Mouse (Mus musculus) neural tube, embryonic 11.5 days (tissue): Measurements from ENCODE around the gene Iqce. TPM values are rescaled to one million over a fixed set of nuclear protein-coding genes. Genes with fewer than 3 reads are reported as not detected.
A peak's percentile ranks its signal among the peaks of the same experiment; 100 is the strongest.

Experiments used
- ATAC-seq: fragments of 200-750 bp; cut with Nextera tagmentation; 2 replicates; pipeline ENCODE4 v1.8.0; 2017; ENCODE audit warnings: moderate number of reproducible peaks, mild to moderate bottlenecking, moderate TSS enrichment, moderate library complexity; ENCODE audit not compliant: insufficient read depth, low FRiP score, low TSS enrichment
- DNase-seq: peaks from one replicate; pipeline ENCODE4 v3.0.0-alpha.2; 2015; ENCODE audit warnings: low spot score
- H3K27ac ChIP-seq: fragments of 300-500 bp; sonication (generic); 2 replicates; pipeline ENCODE4 v1.5.1; 2014; ENCODE audit warnings: low read depth, mild to moderate bottlenecking, low read length
- H3K27me3 ChIP-seq: fragments of 300-500 bp; sonication (generic); 2 replicates; pipeline ENCODE4 v1.6.1; 2014; ENCODE audit warnings: mild to moderate bottlenecking, low read length, mixed read lengths; ENCODE audit not compliant: control insufficient read depth, insufficient read depth
- H3K36me3 ChIP-seq: fragments of 300-500 bp; sonication (generic); 2 replicates; pipeline ENCODE4 v1.6.1; 2014; ENCODE audit warnings: mild to moderate bottlenecking, low read length, moderate library complexity, mixed read lengths; ENCODE audit not compliant: control insufficient read depth, insufficient read depth
- H3K4me1 ChIP-seq: fragments of 300-500 bp; sonication (generic); 2 replicates; pipeline ENCODE4 v1.6.1; 2014; ENCODE audit warnings: low read length, mixed read lengths; ENCODE audit not compliant: control insufficient read depth, insufficient read depth
- H3K4me2 ChIP-seq: fragments of 300-500 bp; sonication (generic); 2 replicates; pipeline ENCODE4 v1.6.1; 2014; ENCODE audit warnings: low read depth, mild to moderate bottlenecking, moderate library complexity
- H3K4me3 ChIP-seq: fragments of 300-500 bp; sonication (generic); 2 replicates; pipeline ENCODE4 v1.5.1; 2014; ENCODE audit warnings: low read depth, low read length
- H3K9ac ChIP-seq: fragments of 300-500 bp; sonication (generic); 2 replicates; pipeline ENCODE4 v1.6.1; 2014; ENCODE audit warnings: mild to moderate bottlenecking, low read length
- H3K9me3 ChIP-seq: fragments of 300-500 bp; sonication (generic); 2 replicates; pipeline ENCODE4 v1.6.1; 2016; ENCODE audit warnings: low read length; ENCODE audit not compliant: control insufficient read depth
- WGBS: fragments of 180-500 bp; shearing (Covaris S2); extraction: QIAGEN DNeasy Blood & Tissue Kit; methylation state at CpG from one replicate; pipeline ENCODE4 v1.1.7; 2014; 5-methylcytosine and 5-hydroxymethylcytosine counted together
- polyA plus RNA-seq: library from polyadenylated mRNA; unstranded; fragments of >200 nt; fragmentation: Nextera tagmentation; extraction: Ambion mirVana; gene quantifications from 2 replicates; pipeline ENCODE4 v1.2.1, GENCODE M21; 2014

The Iqce gene
- polyA plus RNA-seq = 18.3 and 18.4 TPM in 2 replicates

DNA sequence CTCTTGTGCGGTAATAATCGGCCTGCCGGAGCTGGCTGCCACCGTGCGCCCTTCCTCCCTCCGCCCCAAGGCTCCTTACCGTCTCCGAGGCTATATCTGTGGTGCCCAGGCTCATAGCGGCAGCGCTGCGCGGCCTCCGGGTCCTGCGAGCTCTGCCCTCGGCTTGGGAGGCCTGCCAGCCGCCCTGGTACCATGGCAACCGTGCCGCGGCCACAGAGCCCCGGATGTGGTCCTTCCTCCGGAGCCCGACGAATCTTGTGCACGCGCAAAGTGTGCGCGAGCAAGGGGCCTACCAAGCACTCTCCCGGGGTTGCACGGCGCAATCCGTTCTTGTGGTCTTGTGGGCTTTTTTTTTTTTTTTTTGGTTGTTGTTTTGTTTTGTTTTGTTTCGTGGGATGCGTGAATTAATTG lies at the start of gene Iqce:
Gene Iqce, minus strand, starts transcription at position 276 of the 411 bp plus-strand sequence.
- WGBS = under 1% methylated on average over 27 of the region's 33 CpGs
- H3K27me3 ChIP-seq = no peaks in the 10 kb centered on the region
- H3K4me1 ChIP-seq = peaks cover 8% of the 10 kb centered on the region

DNA sequence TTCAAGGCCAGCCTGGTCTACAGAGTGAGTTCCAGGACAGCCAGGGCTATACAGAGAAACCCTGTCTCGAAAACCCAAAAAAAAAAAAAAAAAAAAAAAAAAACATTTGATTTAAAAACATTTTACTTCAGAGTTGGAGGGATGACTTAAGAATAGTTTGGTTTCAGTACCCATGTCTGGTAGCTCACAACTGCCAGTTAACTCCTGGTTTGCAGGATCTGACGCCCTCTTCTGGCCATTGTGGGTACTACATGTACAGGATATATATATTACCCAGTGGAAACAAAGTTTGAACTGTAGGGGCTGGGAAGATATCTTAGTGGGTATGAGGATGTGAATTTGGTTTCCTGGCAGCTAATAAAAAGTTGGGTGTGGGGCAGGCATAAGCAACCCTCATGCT lies 48.7 kb upstream of the Iqce start:
- no peak overlapping the region for H3K9ac ChIP-seq
- peaks cover 4% of the 10 kb centered on the region for H3K9me3 ChIP-seq
- no peaks in the 10 kb centered on the region for H3K27me3 ChIP-seq
- no peak overlapping the region for H3K4me3 ChIP-seq
- ATAC-seq (no peak), DNase-seq (no peak)
- no peak overlapping the region for H3K27ac ChIP-seq
- WGBS = 7% methylated on average over 1 of the region's 2 CpGs
- H3K4me2 ChIP-seq = no peak overlapping the region
- no peaks in the 10 kb centered on the region for H3K36me3 ChIP-seq
- H3K4me1 ChIP-seq = no peaks in the 10 kb centered on the region

More for the DNA sequence above, at the start of gene Iqce:
- Histone ChIP-seq H3K9me3 (no peaks in the 10 kb centered on the region), H3K9ac (peak within 1 kb of the TSS; percentile 83), H3K27ac (peak within 1 kb of the TSS; percentile 76), H3K36me3 (peaks cover 2% of the 10 kb centered on the region; the same call in 1 of the 2 replicates), H3K4me2 (peak within 1 kb of the TSS; percentile 92), H3K4me3 (peak within 1 kb of the TSS; percentile 87)
- DNase-seq = peak; percentile 95
- peak; percentile 67 for ATAC-seq

GRCm38 (mm10) chr5:140749062-140749875 lies 47.1 kb upstream of the Iqce start:
- DNase-seq (peak; percentile 81), ATAC-seq (peak; percentile 76)
- H3K4me2 ChIP-seq = peak overlapping the region; percentile 26
- peak overlapping the region; percentile 1; the same call in 1 of the 2 replicates for H3K4me3 ChIP-seq
- peaks cover 4% of the 10 kb centered on the region for H3K9me3 ChIP-seq
- WGBS = 22% methylated on average over 12 of the region's 12 CpGs
- peak overlapping the region; percentile 50 for H3K9ac ChIP-seq
- no peaks in the 10 kb centered on the region for H3K36me3 ChIP-seq
- H3K4me1 ChIP-seq = no peaks in the 10 kb centered on the region
- 0 out of 2 replicates have a peak overlapping the region, but pooled peaks have one; percentile 4 for H3K27ac ChIP-seq
- no peaks in the 10 kb centered on the region for H3K27me3 ChIP-seq

- H3K9me3 ChIP-seq = peaks cover 4% of the 10 kb centered on the region
- ATAC-seq (no peak), DNase-seq (no peak)
- H3K4me2 ChIP-seq = no peak overlapping the region
- WGBS = 86% methylated on average over 10 of the region's 10 CpGs
- H3K4me1 ChIP-seq = no peaks in the 10 kb centered on the region
- no peak overlapping the region for H3K27ac ChIP-seq
- H3K27me3 ChIP-seq = no peaks in the 10 kb centered on the region
- H3K4me3 ChIP-seq = no peak overlapping the region
- H3K36me3 ChIP-seq = no peaks in the 10 kb centered on the region
- no peak overlapping the region for H3K9ac ChIP-seq
These were observed 46.2 kb upstream of the Iqce start for GRCm38 (mm10) chr5:140748425-140748824.

- H3K9ac ChIP-seq = no peak overlapping the region
- 34% methylated on average over 12 of the region's 12 CpGs for WGBS
- H3K4me2 ChIP-seq = no peak overlapping the region
- ATAC-seq (no peak), DNase-seq (no peak)
- H3K4me1 ChIP-seq = no peaks in the 10 kb centered on the region
- H3K27ac ChIP-seq = no peak overlapping the region
- H3K4me3 ChIP-seq = no peak overlapping the region
- no peaks in the 10 kb centered on the region for H3K9me3 ChIP-seq
- H3K27me3 ChIP-seq = no peaks in the 10 kb centered on the region
- H3K36me3 ChIP-seq = no peaks in the 10 kb centered on the region
These were observed 41.5 kb upstream of the Iqce start for GRCm38 (mm10) chr5:140743706-140744131.

- Histone ChIP-seq H3K9me3 (no peaks in the 10 kb centered on the region), H3K4me3 (no peak overlapping the region), H3K4me2 (no peak overlapping the region), H3K27me3 (peaks cover 2% of the 10 kb centered on the region; the same call in 1 of the 2 replicates), H3K36me3 (no peaks in the 10 kb centered on the region), H3K27ac (no peak overlapping the region), H3K4me1 (no peaks in the 10 kb centered on the region), H3K9ac (no peak overlapping the region)
- ATAC-seq = no peak
- DNase-seq = no peak
These were observed 39.7 kb upstream of the Iqce start for GRCm38 (mm10) chr5:140741877-140742276.

DNA sequence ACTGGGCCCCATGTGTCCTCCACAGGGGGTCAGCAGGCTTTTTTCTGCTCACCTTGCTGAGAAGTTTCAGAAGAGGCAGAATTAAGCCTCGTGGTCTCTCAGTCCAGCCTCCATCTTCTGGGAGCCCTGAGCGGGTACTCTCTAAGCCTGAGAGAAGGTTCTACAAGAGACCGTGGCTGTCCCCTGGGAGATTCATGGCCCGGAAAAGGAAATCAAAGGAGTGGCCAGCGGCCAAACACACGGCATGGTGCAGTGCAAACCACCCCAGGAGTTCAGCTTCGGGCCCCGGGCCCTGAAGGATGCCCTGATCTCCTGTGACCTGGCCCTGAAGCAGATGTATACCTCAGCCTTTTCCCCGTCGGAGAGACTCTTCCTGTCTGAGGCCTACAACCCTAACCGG lies 38.9 kb upstream of the Iqce start:
- ATAC-seq = no peak
- no peak overlapping the region for H3K27ac ChIP-seq
- WGBS = 73% methylated on average over 11 of the region's 11 CpGs

DNA sequence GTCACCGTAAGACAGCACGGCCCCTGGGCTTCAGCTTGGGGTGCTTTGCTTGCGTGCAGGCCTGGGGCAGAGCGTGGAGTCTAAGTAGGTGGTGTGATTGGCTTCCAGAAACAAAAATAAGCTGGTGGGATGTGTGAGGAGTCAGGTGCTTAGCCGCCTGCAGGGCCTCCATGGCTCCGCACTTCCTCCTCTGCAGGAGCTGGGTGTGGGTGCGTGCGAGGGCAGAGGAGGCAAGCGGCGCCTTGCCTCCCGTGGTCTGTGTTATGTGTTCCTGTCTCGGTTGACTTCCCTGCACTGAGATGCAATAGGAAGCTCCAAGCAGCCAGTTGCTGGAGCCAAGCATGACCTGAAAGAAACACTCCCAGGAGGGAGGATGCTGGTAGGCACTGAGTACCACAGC lies 37.6 kb upstream of the Iqce start:
- Histone ChIP-seq H3K4me1 (0 out of 2 replicates have a peak, but pooled peaks cover 5% of the 10 kb centered on the region), H3K27ac (no peak overlapping the region), H3K9ac (no peak overlapping the region), H3K4me3 (no peak overlapping the region), H3K4me2 (no peak overlapping the region), H3K27me3 (peaks cover 14% of the 10 kb centered on the region), H3K36me3 (no peaks in the 10 kb centered on the region), H3K9me3 (no peaks in the 10 kb centered on the region)
- 72% methylated on average over 12 of the region's 12 CpGs for WGBS
- ATAC-seq = no peak
- DNase-seq = no peak

More for the DNA sequence above, 38.9 kb upstream of the Iqce start:
- Histone ChIP-seq H3K9ac (no peak overlapping the region), H3K4me1 (no peaks in the 10 kb centered on the region), H3K27me3 (peaks cover 6% of the 10 kb centered on the region), H3K4me3 (no peak overlapping the region), H3K36me3 (no peaks in the 10 kb centered on the region), H3K4me2 (no peak overlapping the region), H3K9me3 (no peaks in the 10 kb centered on the region)
- DNase-seq = no peak

- Histone ChIP-seq H3K27ac (no peak overlapping the region), H3K36me3 (no peaks in the 10 kb centered on the region), H3K4me3 (no peak overlapping the region), H3K4me2 (no peak overlapping the region; the same call in 1 of the 2 replicates), H3K9me3 (no peaks in the 10 kb centered on the region), H3K9ac (no peak overlapping the region), H3K4me1 (0 out of 2 replicates have a peak, but pooled peaks cover 5% of the 10 kb centered on the region), H3K27me3 (peaks cover 14% of the 10 kb centered on the region)
- ATAC-seq = no peak
- DNase-seq = no peak
- 16% methylated on average over 12 of the region's 13 CpGs for WGBS
These were observed 34.0 kb upstream of the Iqce start for GRCm38 (mm10) chr5:140736166-140736565.
